In genomic region chr1:182553649-182554375, GRCm38 (mm10) we compare ENCODE assay signal across 8 mouse cellular contexts. TPM values are rescaled to one million over a fixed set of nuclear protein-coding genes. Genes with fewer than 3 reads are reported as not detected.
A peak's percentile ranks its signal among the peaks of the same experiment; 100 is the strongest.
DNase-seq lines count a peak whose midpoint lies in the region; ATAC-seq and TF ChIP-seq lines count a peak whose summit lies in the region.

No protein-coding gene starts in this region.

- H3K27me3 ChIP-seq in heart, embryonic 11.5 days (ENCODE audit: control insufficient read depth, insufficient read depth, low read length): no peaks in the 10 kb centered on the region
- no peaks in the 10 kb centered on the region for H3K27me3 ChIP-seq in hindbrain, embryonic 11.5 days (ENCODE audit: control insufficient read depth, insufficient read depth, low read length)
- no peaks in the 10 kb centered on the region for H3K27me3 ChIP-seq in midbrain, embryonic 11.5 days (ENCODE audit: control insufficient read depth, insufficient read depth, low read length)
- no peaks in the 10 kb centered on the region; the same call in 1 of the 2 replicates for H3K27me3 ChIP-seq in splenic B cell, adult 2 months (ENCODE audit: control insufficient read depth, insufficient read depth, low read length, poor library complexity, severe bottlenecking)

- no peaks in the 10 kb centered on the region for H3K4me1 ChIP-seq in heart, embryonic 11.5 days (ENCODE audit: control insufficient read depth, insufficient read depth, low read length)
- H3K4me1 ChIP-seq in hindbrain, embryonic 11.5 days (replicated peaks; ENCODE audit: control insufficient read depth, insufficient read depth, low read length): no peaks in the 10 kb centered on the region
- no peaks in the 10 kb centered on the region for H3K4me1 ChIP-seq in midbrain, embryonic 11.5 days (ENCODE audit: control insufficient read depth, insufficient read depth, low read length)

- intact Hi-C loops in left cerebral cortex, adult 2 months (cut with DNase I): loop anchor here (5.0 to 10.0 kb wide), 2 partner anchors 683 to 721 kb away; no protein-coding TSS in a partner anchor

- TF ChIP-seq CTCF in left cerebral cortex, adult 2 months (IDR thresholded peaks at IDR 0.05): peak; percentile 70

- H3K36me3 ChIP-seq in heart, embryonic 11.5 days (ENCODE audit: control insufficient read depth, insufficient read depth, low read length): no peaks in the 10 kb centered on the region
- H3K36me3 ChIP-seq in hindbrain, embryonic 11.5 days (ENCODE audit: control insufficient read depth, insufficient read depth, low read length): no peaks in the 10 kb centered on the region
- H3K36me3 ChIP-seq in midbrain, embryonic 11.5 days (ENCODE audit: control insufficient read depth, insufficient read depth, low read length): no peaks in the 10 kb centered on the region
- no peaks in the 10 kb centered on the region for H3K36me3 ChIP-seq in splenic B cell, adult 2 months (ENCODE audit: control insufficient read depth, insufficient read depth, low read length, poor library complexity, severe bottlenecking)

- H3K27ac ChIP-seq in heart, embryonic 11.5 days (ENCODE audit: low read depth, low read length): no peak overlapping the region
- H3K27ac ChIP-seq in hindbrain, embryonic 11.5 days (ENCODE audit: low read depth, low read length): no peak overlapping the region
- H3K27ac ChIP-seq in left cerebral cortex, adult 2 months: no peak overlapping the region
- no peak overlapping the region for H3K27ac ChIP-seq in midbrain, embryonic 11.5 days (ENCODE audit: low read depth, low read length)

- H3K4me2 ChIP-seq in heart, embryonic 11.5 days: no peak overlapping the region
- H3K4me2 ChIP-seq in hindbrain, embryonic 11.5 days (replicated peaks; ENCODE audit: low read depth, low read length): no peak overlapping the region
- no peak overlapping the region for H3K4me2 ChIP-seq in midbrain, embryonic 11.5 days

- ATAC-seq in heart, embryonic 11.5 days (replicated peaks; ENCODE audit: insufficient number of reproducible peaks, low FRiP score, low TSS enrichment): no peak
- no peak for ATAC-seq in hindbrain, embryonic 11.5 days (ENCODE audit: low FRiP score)
- ATAC-seq in midbrain, embryonic 11.5 days (ENCODE audit: low FRiP score): peak; percentile 55; the same call in 1 of the 2 replicates

- H3K9me3 ChIP-seq in heart, embryonic 11.5 days (replicated peaks; ENCODE audit: control insufficient read depth, low read length): no peaks in the 10 kb centered on the region
- no peaks in the 10 kb centered on the region for H3K9me3 ChIP-seq in hindbrain, embryonic 11.5 days (ENCODE audit: control insufficient read depth, low read length)
- H3K9me3 ChIP-seq in midbrain, embryonic 11.5 days (ENCODE audit: control insufficient read depth, low read length): no peaks in the 10 kb centered on the region

- no peak overlapping the region for H3K9ac ChIP-seq in heart, embryonic 11.5 days (ENCODE audit: low read depth, low read length)
- H3K9ac ChIP-seq in hindbrain, embryonic 11.5 days (ENCODE audit: low read depth, low read length): no peak overlapping the region
- no peak overlapping the region for H3K9ac ChIP-seq in midbrain, embryonic 11.5 days (ENCODE audit: low read length)

- no peak overlapping the region for H3K4me3 ChIP-seq in heart, embryonic 11.5 days (ENCODE audit: low read depth, low read length)
- H3K4me3 ChIP-seq in hindbrain, embryonic 11.5 days (ENCODE audit: low read depth, low read length): no peak overlapping the region
- no peak overlapping the region for H3K4me3 ChIP-seq in left cerebral cortex, adult 2 months
- no peak overlapping the region for H3K4me3 ChIP-seq in midbrain, embryonic 11.5 days (ENCODE audit: low read depth, low read length)

- peak; percentile 91 for DNase-seq in heart, adult 11 months
- peak; percentile 65 to 77 for DNase-seq in adrenal gland, postnatal 36 days
- DNase-seq in fibroblast of lung, adult 2 months (ENCODE audit: low read depth): peak; percentile 16
- peak; percentile 58 for DNase-seq in hindbrain, embryonic 11.5 days (ENCODE audit: low spot score)
- peak; percentile 56 to 71 for DNase-seq in left cerebral cortex, adult 2 months (ENCODE audit: extremely low spot score in 1 of 2, low spot score in 2 of 2)
- no peak for DNase-seq in midbrain, embryonic 11.5 days (ENCODE audit: low spot score, missing footprints)
- peak; percentile 32 for DNase-seq in splenic B cell, adult 2 months (ENCODE audit: low read depth, low spot score)

- 56% methylated on average over 12 of the region's 12 CpGs for WGBS in heart, embryonic 11.5 days (ENCODE audit: insufficient replicate concordance)
- WGBS in hindbrain, embryonic 11.5 days: 62% methylated on average over 12 of the region's 12 CpGs
- WGBS in midbrain, embryonic 11.5 days: 62% methylated on average over 12 of the region's 12 CpGs

RNA-seq across cellular contexts. Expression of gene Capn8, which starts 11.0 kb away (rescaled TPM):
- polyA plus RNA-seq in heart, embryonic 11.5 days (2014; fragmentation: Nextera tagmentation; extraction: Ambion mirVana): not detected in 2 replicates
- under 1 TPM in 1 of 2 experiments, not detected in 1; 0.13 TPM for total RNA-seq in adrenal gland, postnatal 36 days (2021)
- polyA plus RNA-seq in hindbrain, embryonic 11.5 days (2014; fragmentation: Nextera tagmentation; extraction: Ambion mirVana): not detected in 2 replicates
- total RNA-seq in left cerebral cortex, adult 2 months (2021): not detected
- 0.12 TPM in 1 of 2 replicates, not detected in the other for polyA plus RNA-seq in midbrain, embryonic 11.5 days (2014; fragmentation: Nextera tagmentation; extraction: Ambion mirVana)

RNA-seq across cellular contexts. Expression of gene Capn2, which starts 36.4 kb away (rescaled TPM):
- 68.1 and 83.7 TPM in 2 replicates for polyA plus RNA-seq in heart, embryonic 11.5 days (2014; fragmentation: Nextera tagmentation; extraction: Ambion mirVana)
- total RNA-seq in adrenal gland, postnatal 36 days (2021): 10 to 100 TPM; 67.0 to 88.1 TPM
- 69.5 and 78.2 TPM in 2 replicates for polyA plus RNA-seq in hindbrain, embryonic 11.5 days (2014; fragmentation: Nextera tagmentation; extraction: Ambion mirVana)
- total RNA-seq in left cerebral cortex, adult 2 months (2021): 10 to 100 TPM; 61.2 to 63.7 TPM
- 76.3 and 77.0 TPM in 2 replicates for polyA plus RNA-seq in midbrain, embryonic 11.5 days (2014; fragmentation: Nextera tagmentation; extraction: Ambion mirVana)
